Mouse (Mus musculus): Measurements from ENCODE around the gene Socs5. TPM values are rescaled to one million over a fixed set of nuclear protein-coding genes. Genes with fewer than 3 reads are reported as not detected.
A peak's percentile ranks its signal among the peaks of the same experiment; 100 is the strongest.

Socs5 gene
- polyA plus RNA-seq, 1 experiment, result 11.7 TPM

DNA sequence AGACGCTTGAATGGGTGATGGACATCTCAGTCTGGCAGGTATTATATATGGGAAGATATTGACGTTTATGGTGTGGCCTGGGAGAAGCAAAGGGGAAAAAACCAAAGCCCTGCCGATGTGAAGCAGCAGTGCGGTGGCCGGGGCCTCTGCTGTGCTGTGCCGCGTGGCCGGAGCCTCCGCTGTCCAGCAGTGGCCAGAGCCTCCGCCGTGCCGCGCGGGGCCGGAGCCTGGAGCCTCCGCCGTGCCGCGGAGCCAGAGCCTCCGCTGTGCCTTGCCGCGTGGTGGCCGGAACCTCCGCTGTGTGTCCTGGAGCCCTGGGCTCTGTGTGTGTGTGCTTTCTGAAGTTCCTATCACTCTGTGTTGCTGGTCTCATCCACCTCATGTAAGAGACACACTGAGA, 17.9 kb downstream of the Socs5 start:
- H3K4me1 ChIP-seq (ENCODE audit: control insufficient read depth, insufficient read depth, low read length), result no peaks in the 10 kb centered on the region
- DNase-seq, result no peak
- 44% methylated on average over 24 of the region's 24 CpGs for WGBS
- no peak overlapping the region for H3K4me3 ChIP-seq (ENCODE audit: insufficient read depth, low read depth, low read length)
- no peaks in the 10 kb centered on the region for H3K27me3 ChIP-seq (replicated peaks; ENCODE audit: control insufficient read depth, insufficient read depth, low read length)
- TF ChIP-seq POLR2A (IDR thresholded peaks at IDR 0.05; ENCODE audit: low read depth, low read length) (no peak), CTCF (conservative IDR thresholded peaks at IDR 0.05; ENCODE audit: insufficient read depth, insufficient read length, low read depth, low read length) (no peak)
- H3K27ac ChIP-seq (ENCODE audit: insufficient read depth, low read depth, low read length), result no peak overlapping the region
- no peaks in the 10 kb centered on the region for H3K36me3 ChIP-seq (ENCODE audit: control insufficient read depth, insufficient read depth, low read length)

DNA sequence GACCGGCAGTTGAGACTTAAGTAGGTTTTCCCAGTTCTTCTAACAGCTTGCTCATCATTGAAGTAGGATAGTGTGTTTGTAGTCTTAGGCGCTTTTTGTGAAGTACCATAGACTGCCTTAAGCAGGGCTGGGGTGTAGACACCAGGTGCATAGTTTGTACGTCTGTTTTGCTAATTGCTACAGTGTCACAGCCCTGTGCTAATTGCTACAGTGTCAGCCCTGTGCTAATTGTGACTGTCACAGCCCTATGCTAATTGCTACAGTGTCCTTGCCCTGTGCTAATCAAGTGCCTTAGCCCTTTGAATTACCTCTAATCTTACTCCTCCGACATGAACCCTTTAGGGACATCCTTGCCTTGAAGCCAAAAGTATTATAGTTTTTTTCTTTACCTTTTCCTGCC, 24.8 kb downstream of the Socs5 start:
- Histone ChIP-seq H3K27ac (ENCODE audit: insufficient read depth, low read depth, low read length) (no peak overlapping the region), H3K4me1 (ENCODE audit: control insufficient read depth, insufficient read depth, low read length) (no peaks in the 10 kb centered on the region), H3K36me3 (ENCODE audit: control insufficient read depth, insufficient read depth, low read length) (no peaks in the 10 kb centered on the region), H3K27me3 (replicated peaks; ENCODE audit: control insufficient read depth, insufficient read depth, low read length) (no peaks in the 10 kb centered on the region), H3K4me3 (ENCODE audit: insufficient read depth, low read depth, low read length) (no peak overlapping the region)
- no peak for TF ChIP-seq CTCF (conservative IDR thresholded peaks at IDR 0.05; ENCODE audit: insufficient read depth, insufficient read length, low read depth, low read length)
- no peak for TF ChIP-seq POLR2A (IDR thresholded peaks at IDR 0.05; ENCODE audit: low read depth, low read length)
- no peak for DNase-seq
- 85% methylated on average over 4 of the region's 4 CpGs for WGBS

DNA sequence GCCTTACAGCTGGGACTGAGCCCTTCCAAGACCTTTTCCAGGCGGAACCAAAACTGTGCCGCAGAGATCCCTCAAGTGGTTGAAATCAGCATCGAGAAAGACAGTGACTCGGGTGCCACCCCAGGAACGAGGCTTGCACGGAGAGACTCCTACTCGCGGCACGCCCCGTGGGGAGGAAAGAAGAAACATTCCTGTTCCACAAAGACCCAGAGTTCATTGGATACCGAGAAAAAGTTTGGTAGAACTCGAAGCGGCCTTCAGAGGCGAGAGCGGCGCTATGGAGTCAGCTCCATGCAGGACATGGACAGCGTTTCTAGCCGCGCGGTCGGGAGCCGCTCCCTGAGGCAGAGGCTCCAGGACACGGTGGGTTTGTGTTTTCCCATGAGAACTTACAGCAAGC, 26.3 kb downstream of the Socs5 start:
- no peak for TF ChIP-seq CTCF (conservative IDR thresholded peaks at IDR 0.05; ENCODE audit: insufficient read depth, insufficient read length, low read depth, low read length)
- no peak for TF ChIP-seq POLR2A (IDR thresholded peaks at IDR 0.05; ENCODE audit: low read depth, low read length)
- no peak for DNase-seq
- H3K27me3 ChIP-seq (replicated peaks; ENCODE audit: control insufficient read depth, insufficient read depth, low read length), result no peaks in the 10 kb centered on the region
- no peaks in the 10 kb centered on the region for H3K36me3 ChIP-seq (ENCODE audit: control insufficient read depth, insufficient read depth, low read length)
- 74% methylated on average over 23 of the region's 23 CpGs for WGBS
- H3K4me3 ChIP-seq (ENCODE audit: insufficient read depth, low read depth, low read length), result no peak overlapping the region
- no peaks in the 10 kb centered on the region for H3K4me1 ChIP-seq (ENCODE audit: control insufficient read depth, insufficient read depth, low read length)
- H3K27ac ChIP-seq (ENCODE audit: insufficient read depth, low read depth, low read length), result no peak overlapping the region

DNA sequence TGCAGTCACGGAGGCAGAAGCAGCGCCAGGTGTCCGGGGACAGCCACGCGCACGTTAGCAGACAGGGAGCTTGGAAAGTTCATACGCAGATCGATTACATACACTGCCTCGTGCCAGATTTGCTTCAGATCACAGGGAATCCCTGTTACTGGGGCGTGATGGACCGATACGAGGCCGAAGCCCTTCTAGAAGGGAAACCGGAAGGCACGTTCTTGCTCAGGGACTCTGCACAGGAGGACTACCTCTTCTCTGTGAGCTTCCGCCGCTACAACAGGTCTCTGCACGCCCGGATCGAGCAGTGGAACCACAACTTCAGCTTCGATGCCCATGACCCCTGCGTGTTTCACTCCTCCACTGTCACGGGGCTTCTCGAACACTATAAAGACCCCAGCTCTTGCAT, 27.2 kb downstream of the Socs5 start:
- WGBS, result 86% methylated on average over 24 of the region's 24 CpGs
- DNase-seq, result no peak
- Histone ChIP-seq H3K27ac (ENCODE audit: insufficient read depth, low read depth, low read length) (no peak overlapping the region), H3K36me3 (ENCODE audit: control insufficient read depth, insufficient read depth, low read length) (no peaks in the 10 kb centered on the region), H3K4me1 (ENCODE audit: control insufficient read depth, insufficient read depth, low read length) (no peaks in the 10 kb centered on the region), H3K27me3 (replicated peaks; ENCODE audit: control insufficient read depth, insufficient read depth, low read length) (no peaks in the 10 kb centered on the region), H3K4me3 (ENCODE audit: insufficient read depth, low read depth, low read length) (no peak overlapping the region)
- TF ChIP-seq POLR2A (IDR thresholded peaks at IDR 0.05; ENCODE audit: low read depth, low read length) (no peak), CTCF (conservative IDR thresholded peaks at IDR 0.05; ENCODE audit: insufficient read depth, insufficient read length, low read depth, low read length) (no peak)

DNA sequence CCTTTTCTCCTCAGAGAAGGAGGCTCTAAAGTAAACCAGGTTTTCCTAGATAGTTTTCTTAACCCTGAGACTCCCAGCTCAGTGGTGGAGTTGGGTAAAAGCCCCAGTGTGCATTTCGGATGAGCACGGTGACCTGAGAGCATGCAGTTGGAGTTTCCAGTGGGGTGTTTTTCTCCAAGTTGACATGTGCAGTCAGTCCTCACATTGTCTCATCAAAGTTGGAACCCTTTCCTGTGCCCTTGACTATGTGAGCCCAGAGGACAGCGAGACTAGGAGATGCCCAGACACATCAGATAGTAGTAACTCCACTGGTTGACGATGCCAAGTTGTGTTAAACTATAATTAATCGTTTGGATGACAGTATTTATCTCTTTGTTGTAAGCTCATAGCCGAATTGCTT, 28.3 kb downstream of the Socs5 start:
- Histone ChIP-seq H3K36me3 (ENCODE audit: control insufficient read depth, insufficient read depth, low read length) (no peaks in the 10 kb centered on the region), H3K4me3 (ENCODE audit: insufficient read depth, low read depth, low read length) (no peak overlapping the region), H3K27me3 (replicated peaks; ENCODE audit: control insufficient read depth, insufficient read depth, low read length) (no peaks in the 10 kb centered on the region), H3K4me1 (ENCODE audit: control insufficient read depth, insufficient read depth, low read length) (no peaks in the 10 kb centered on the region), H3K27ac (ENCODE audit: insufficient read depth, low read depth, low read length) (no peak overlapping the region)
- no peak for DNase-seq
- TF ChIP-seq CTCF (conservative IDR thresholded peaks at IDR 0.05; ENCODE audit: insufficient read depth, insufficient read length, low read depth, low read length) (no peak), POLR2A (IDR thresholded peaks at IDR 0.05; ENCODE audit: low read depth, low read length) (no peak)
- 80% methylated on average over 6 of the region's 6 CpGs for WGBS

DNA sequence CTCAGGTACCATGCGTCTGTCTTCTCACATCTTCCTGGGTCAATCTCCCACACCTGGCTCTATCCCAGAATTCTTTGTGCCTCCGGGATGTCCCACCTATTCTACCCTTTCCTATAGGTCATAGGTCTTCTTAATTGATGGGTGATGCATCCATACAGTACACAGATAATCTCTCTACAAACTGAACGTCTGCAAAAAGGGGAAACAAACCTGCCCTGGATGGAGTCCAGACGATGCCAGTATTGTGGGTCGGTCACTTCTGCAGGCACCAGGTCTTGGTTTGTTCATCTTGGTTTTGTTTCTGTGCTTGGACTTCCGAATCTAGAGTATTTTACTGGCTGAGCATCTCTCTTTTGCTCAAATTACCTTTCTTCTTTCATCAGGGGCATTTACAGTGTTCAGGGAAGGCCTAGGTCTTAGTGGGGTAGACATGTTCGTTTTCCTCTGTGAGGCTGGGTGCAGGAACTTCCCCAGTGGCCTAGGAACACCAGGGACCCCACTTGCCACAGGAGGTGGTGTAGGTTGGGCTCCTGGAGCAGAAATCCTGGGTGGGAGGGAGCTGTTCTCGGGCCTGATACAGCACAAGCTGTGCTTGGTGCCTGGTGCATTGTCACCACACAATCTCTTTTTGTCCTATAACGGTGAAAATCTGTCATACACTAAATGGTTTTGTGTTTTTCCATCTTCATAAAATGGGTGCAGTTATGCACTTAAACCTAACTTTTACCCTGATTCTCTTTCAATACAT, 33.9 kb downstream of the Socs5 start:
- WGBS, result 83% methylated on average over 9 of the region's 9 CpGs
- H3K36me3 ChIP-seq (ENCODE audit: control insufficient read depth, insufficient read depth, low read length), result no peaks in the 10 kb centered on the region
- no peak overlapping the region for H3K4me3 ChIP-seq (ENCODE audit: insufficient read depth, low read depth, low read length)
- no peak for DNase-seq
- no peaks in the 10 kb centered on the region for H3K27me3 ChIP-seq (replicated peaks; ENCODE audit: control insufficient read depth, insufficient read depth, low read length)
- TF ChIP-seq POLR2A (IDR thresholded peaks at IDR 0.05; ENCODE audit: low read depth, low read length) (no peak), CTCF (conservative IDR thresholded peaks at IDR 0.05; ENCODE audit: insufficient read depth, insufficient read length, low read depth, low read length) (no peak)
- H3K4me1 ChIP-seq (ENCODE audit: control insufficient read depth, insufficient read depth, low read length), result no peaks in the 10 kb centered on the region
- H3K27ac ChIP-seq (ENCODE audit: insufficient read depth, low read depth, low read length), result no peak overlapping the region

DNA sequence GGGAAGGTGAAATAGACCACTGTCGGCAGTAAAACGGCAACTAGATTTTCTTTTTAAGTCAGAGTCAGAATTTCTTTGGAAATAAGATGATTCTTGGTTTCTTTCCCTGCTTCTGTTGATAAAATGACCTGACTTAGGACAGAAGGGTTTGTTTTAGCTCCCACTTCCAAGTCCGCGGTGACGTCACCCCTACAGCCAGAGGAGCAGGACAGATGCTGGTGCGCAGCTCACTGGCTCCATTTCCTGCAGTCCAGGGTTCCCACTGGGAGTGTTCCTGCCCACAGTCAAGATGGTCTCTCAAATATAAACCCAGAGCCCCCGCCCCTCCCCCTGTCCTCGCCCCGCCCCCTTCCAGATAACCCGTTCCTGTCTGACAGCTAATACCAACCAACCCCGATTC, 34.8 kb downstream of the Socs5 start:
- H3K27ac ChIP-seq (ENCODE audit: insufficient read depth, low read depth, low read length), result no peak overlapping the region
- no peak overlapping the region for H3K4me3 ChIP-seq (ENCODE audit: insufficient read depth, low read depth, low read length)
- TF ChIP-seq CTCF (conservative IDR thresholded peaks at IDR 0.05; ENCODE audit: insufficient read depth, insufficient read length, low read depth, low read length) (no peak), POLR2A (IDR thresholded peaks at IDR 0.05; ENCODE audit: low read depth, low read length) (no peak)
- H3K4me1 ChIP-seq (ENCODE audit: control insufficient read depth, insufficient read depth, low read length), result no peaks in the 10 kb centered on the region
- 45% methylated on average over 11 of the region's 11 CpGs for WGBS
- no peaks in the 10 kb centered on the region for H3K36me3 ChIP-seq (ENCODE audit: control insufficient read depth, insufficient read depth, low read length)
- H3K27me3 ChIP-seq (replicated peaks; ENCODE audit: control insufficient read depth, insufficient read depth, low read length), result no peaks in the 10 kb centered on the region
- peak; percentile 58 for DNase-seq
